ENCODE assay signal across 15 mouse cellular contexts in genomic region chr8:127616681-127617080, GRCm38 (mm10).
"Had no signal": no experiment of that assay in that cellular context is flagged by ENCODE, and none has a peak within 500 bp of the region (broad histone marks: within the 10 kb centered on the region; RNA-seq: fewer than 3 reads in every experiment).

No protein-coding gene starts in this region.

- H3K9ac ChIP-seq: liver, embryonic 13.5 days; liver, embryonic 15.5 days; liver, postnatal 0 days; midbrain, embryonic 12.5 days; neural tube, embryonic 12.5 days had no signal

- H3K4me1 ChIP-seq: liver, embryonic 13.5 days; liver, embryonic 15.5 days; midbrain, embryonic 10.5 days; midbrain, embryonic 12.5 days; neural tube, embryonic 12.5 days had no signal

- DNase-seq: liver; liver, embryonic 13.5 days; liver, postnatal 0 days; midbrain, embryonic 14.5 days; right cerebral cortex, postnatal 25 days; right cerebral cortex, postnatal 4 days; spleen, adult 18-20 months; thymus, adult 18-20 months; thymus, postnatal 14 days; thymus, postnatal 36 days had no signal

- H3K4me2 ChIP-seq: liver, embryonic 11.5 days; liver, embryonic 13.5 days; liver, embryonic 15.5 days; midbrain, embryonic 12.5 days; neural tube, embryonic 12.5 days had no signal

- H3K27ac ChIP-seq: liver, embryonic 13.5 days; liver, embryonic 15.5 days; midbrain, embryonic 10.5 days; midbrain, embryonic 12.5 days; neural tube, embryonic 12.5 days had no signal

- H3K36me3 ChIP-seq: liver, embryonic 13.5 days; liver, embryonic 15.5 days; midbrain, embryonic 10.5 days; midbrain, embryonic 12.5 days; neural tube, embryonic 12.5 days had no signal

- H3K4me3 ChIP-seq: liver, embryonic 13.5 days; liver, embryonic 15.5 days; midbrain, embryonic 10.5 days; midbrain, embryonic 12.5 days; neural tube, embryonic 12.5 days had no signal

- H3K9me3 ChIP-seq: liver, embryonic 13.5 days; liver, embryonic 15.5 days; midbrain, embryonic 10.5 days; midbrain, embryonic 12.5 days; neural tube, embryonic 12.5 days had no signal

- H3K27me3 ChIP-seq: liver, embryonic 13.5 days; liver, embryonic 15.5 days; midbrain, embryonic 12.5 days; neural tube, embryonic 12.5 days had no signal

- ATAC-seq: liver, postnatal 0 days had no signal
